Mouse (Mus musculus): ENCODE data around the gene Ddo. TPM values are rescaled to one million over a fixed set of nuclear protein-coding genes. Genes with fewer than 3 reads are reported as not detected.

The Ddo gene
- 0.08 TPM in 1 of 2 replicates, not detected in the other for polyA plus RNA-seq (2015; fragmentation: Nextera tagmentation; extraction: Ambion mirVana)

- no peak within 1 kb of the TSS for H3K4me3 ChIP-seq (replicated peaks)
- no peaks in the 10 kb centered on the region for H3K36me3 ChIP-seq
- 60% methylated on average over 8 of the region's 8 CpGs for WGBS (ENCODE audit: insufficient replicate concordance)
- H3K27me3 ChIP-seq, result no peaks in the 10 kb centered on the region
- H3K4me1 ChIP-seq (replicated peaks), result no peaks in the 10 kb centered on the region
- 0 out of 2 replicates have a peak, but pooled peaks cover 4% of the 10 kb centered on the region for H3K9me3 ChIP-seq (replicated peaks)
- no peak within 1 kb of the TSS for H3K4me2 ChIP-seq
- ATAC-seq (ENCODE audit: low read depth) (no peak), DNase-seq (no peak)
- no peak within 1 kb of the TSS for H3K9ac ChIP-seq
- no peak within 1 kb of the TSS for H3K27ac ChIP-seq
These were observed at the start of gene Ddo for GRCm38 (mm10) chr10:40629656-40630311. Gene Ddo, plus strand, starts transcription at chr10:40630011.

- Histone ChIP-seq H3K4me2 (no peak overlapping the region), H3K27ac (no peak overlapping the region), H3K4me3 (replicated peaks) (no peak overlapping the region), H3K9me3 (replicated peaks) (no peaks in the 10 kb centered on the region), H3K4me1 (replicated peaks) (no peaks in the 10 kb centered on the region), H3K27me3 (no peaks in the 10 kb centered on the region), H3K9ac (no peak overlapping the region), H3K36me3 (no peaks in the 10 kb centered on the region)
- WGBS (ENCODE audit: insufficient replicate concordance), result 68% methylated on average over 8 of the region's 8 CpGs
- DNase-seq (no peak), ATAC-seq (ENCODE audit: low read depth) (no peak)
These were observed 46.1 kb upstream of the Ddo start for GRCm38 (mm10) chr10:40583584-40584255.

GRCm38 (mm10) chr10:40592186-40592585 lies 37.6 kb upstream of the Ddo start:
- WGBS (ENCODE audit: insufficient replicate concordance), result 61% methylated on average over 7 of the region's 7 CpGs
- Histone ChIP-seq H3K4me2 (no peak overlapping the region), H3K9me3 (replicated peaks) (no peaks in the 10 kb centered on the region), H3K4me3 (replicated peaks) (no peak overlapping the region), H3K9ac (no peak overlapping the region), H3K27me3 (no peaks in the 10 kb centered on the region), H3K27ac (no peak overlapping the region), H3K4me1 (replicated peaks) (no peaks in the 10 kb centered on the region), H3K36me3 (no peaks in the 10 kb centered on the region)
- DNase-seq (no peak), ATAC-seq (ENCODE audit: low read depth) (no peak)

GRCm38 (mm10) chr10:40597177-40597576 lies 32.6 kb upstream of the Ddo start:
- Histone ChIP-seq H3K9me3 (replicated peaks) (no peaks in the 10 kb centered on the region), H3K36me3 (no peaks in the 10 kb centered on the region), H3K27me3 (no peaks in the 10 kb centered on the region), H3K9ac (no peak overlapping the region), H3K4me2 (no peak overlapping the region), H3K4me1 (replicated peaks) (no peaks in the 10 kb centered on the region), H3K27ac (no peak overlapping the region), H3K4me3 (replicated peaks) (no peak overlapping the region)
- no peak for DNase-seq
- 61% methylated on average over 3 of the region's 3 CpGs for WGBS (ENCODE audit: insufficient replicate concordance)
- ATAC-seq (ENCODE audit: low read depth), result no peak

- Histone ChIP-seq H3K27ac (no peak overlapping the region), H3K4me1 (replicated peaks) (no peaks in the 10 kb centered on the region), H3K27me3 (no peaks in the 10 kb centered on the region), H3K4me2 (no peak overlapping the region), H3K9ac (no peak overlapping the region), H3K4me3 (replicated peaks) (no peak overlapping the region), H3K9me3 (replicated peaks) (no peaks in the 10 kb centered on the region; the same call in 1 of the 2 replicates), H3K36me3 (no peaks in the 10 kb centered on the region)
- no peak for DNase-seq
- WGBS (ENCODE audit: insufficient replicate concordance), result 49% methylated on average over 6 of the region's 6 CpGs
- no peak for ATAC-seq (ENCODE audit: low read depth)
These were observed 25.0 kb upstream of the Ddo start for GRCm38 (mm10) chr10:40604706-40605394.

- DNase-seq, result no peak
- Histone ChIP-seq H3K4me3 (replicated peaks) (no peak overlapping the region), H3K4me2 (no peak overlapping the region), H3K9me3 (replicated peaks) (no peaks in the 10 kb centered on the region), H3K4me1 (replicated peaks) (no peaks in the 10 kb centered on the region), H3K27ac (no peak overlapping the region), H3K36me3 (no peaks in the 10 kb centered on the region), H3K9ac (no peak overlapping the region), H3K27me3 (no peaks in the 10 kb centered on the region)
- no peak for ATAC-seq (ENCODE audit: low read depth)
These were observed 11.8 kb upstream of the Ddo start for GRCm38 (mm10) chr10:40617973-40618372.

- H3K36me3 ChIP-seq, result no peaks in the 10 kb centered on the region
- H3K27ac ChIP-seq, result no peak overlapping the region
- no peaks in the 10 kb centered on the region for H3K27me3 ChIP-seq
- no peak for DNase-seq
- 53% methylated on average over 1 of the region's 1 CpGs for WGBS (ENCODE audit: insufficient replicate concordance)
- no peak overlapping the region for H3K9ac ChIP-seq
- no peak for ATAC-seq (ENCODE audit: low read depth)
- H3K4me3 ChIP-seq (replicated peaks), result no peak overlapping the region
- H3K4me2 ChIP-seq, result no peak overlapping the region
- no peaks in the 10 kb centered on the region for H3K4me1 ChIP-seq (replicated peaks)
- H3K9me3 ChIP-seq (replicated peaks), result no peaks in the 10 kb centered on the region
These were observed 10.1 kb upstream of the Ddo start for GRCm38 (mm10) chr10:40619760-40620159.

GRCm38 (mm10) chr10:40629140-40629539 lies 671 bp upstream of the Ddo start:
- ATAC-seq (ENCODE audit: low read depth) (no peak), DNase-seq (no peak)
- Histone ChIP-seq H3K4me3 (replicated peaks) (no peak overlapping the region), H3K9me3 (replicated peaks) (0 out of 2 replicates have a peak, but pooled peaks cover 4% of the 10 kb centered on the region), H3K27me3 (no peaks in the 10 kb centered on the region), H3K36me3 (no peaks in the 10 kb centered on the region), H3K4me2 (no peak overlapping the region), H3K4me1 (replicated peaks) (no peaks in the 10 kb centered on the region), H3K9ac (no peak overlapping the region), H3K27ac (no peak overlapping the region)
- WGBS (ENCODE audit: insufficient replicate concordance), result 59% methylated on average over 7 of the region's 7 CpGs

- 0 out of 2 replicates have a peak, but pooled peaks cover 4% of the 10 kb centered on the region for H3K9me3 ChIP-seq (replicated peaks)
- ATAC-seq (ENCODE audit: low read depth), result no peak
- H3K27me3 ChIP-seq, result no peaks in the 10 kb centered on the region
- H3K4me2 ChIP-seq, result no peak overlapping the region
- no peaks in the 10 kb centered on the region for H3K36me3 ChIP-seq
- WGBS (ENCODE audit: insufficient replicate concordance), result 71% methylated on average over 5 of the region's 5 CpGs
- no peaks in the 10 kb centered on the region for H3K4me1 ChIP-seq (replicated peaks)
- H3K4me3 ChIP-seq (replicated peaks), result no peak overlapping the region
- no peak for DNase-seq
- H3K27ac ChIP-seq, result no peak overlapping the region
- H3K9ac ChIP-seq, result no peak overlapping the region
These were observed 646 bp downstream of the Ddo start for GRCm38 (mm10) chr10:40630457-40630856.

GRCm38 (mm10) chr10:40630961-40631360 lies 1.1 kb downstream of the Ddo start:
- H3K4me2 ChIP-seq, result no peak overlapping the region
- H3K4me3 ChIP-seq (replicated peaks), result no peak overlapping the region
- 0 out of 2 replicates have a peak, but pooled peaks cover 4% of the 10 kb centered on the region for H3K9me3 ChIP-seq (replicated peaks)
- DNase-seq (no peak), ATAC-seq (ENCODE audit: low read depth) (no peak)
- no peak overlapping the region for H3K27ac ChIP-seq
- WGBS (ENCODE audit: insufficient replicate concordance), result 47% methylated on average over 9 of the region's 9 CpGs
- no peaks in the 10 kb centered on the region for H3K4me1 ChIP-seq (replicated peaks)
- H3K36me3 ChIP-seq, result no peaks in the 10 kb centered on the region
- H3K27me3 ChIP-seq, result no peaks in the 10 kb centered on the region
- no peak overlapping the region for H3K9ac ChIP-seq

- H3K27me3 ChIP-seq, result no peaks in the 10 kb centered on the region
- DNase-seq (no peak), ATAC-seq (ENCODE audit: low read depth) (no peak)
- H3K36me3 ChIP-seq, result no peaks in the 10 kb centered on the region
- no peak overlapping the region for H3K4me3 ChIP-seq (replicated peaks)
- H3K27ac ChIP-seq, result no peak overlapping the region
- WGBS (ENCODE audit: insufficient replicate concordance), result 68% methylated on average over 3 of the region's 3 CpGs
- no peak overlapping the region for H3K4me2 ChIP-seq
- no peak overlapping the region for H3K9ac ChIP-seq
- no peaks in the 10 kb centered on the region for H3K4me1 ChIP-seq (replicated peaks)
- 0 out of 2 replicates have a peak, but pooled peaks cover 4% of the 10 kb centered on the region for H3K9me3 ChIP-seq (replicated peaks)
These were observed 2.3 kb downstream of the Ddo start for GRCm38 (mm10) chr10:40632087-40632486.
